Mouse (Mus musculus) hindbrain, embryonic 15.5 days (tissue): ENCODE results near the gene Sec11a. TPM values are rescaled to one million over a fixed set of nuclear protein-coding genes. Genes with fewer than 3 reads are reported as not detected.

Experiments used
- ATAC-seq: fragments of 200-750 bp; cut with Nextera tagmentation; 2 replicates; pipeline ENCODE4 v1.8.0; 2017; ENCODE audit warnings: low read depth, moderate number of reproducible peaks, moderate TSS enrichment; ENCODE audit not compliant: low FRiP score
- H3K27ac ChIP-seq: fragments of 300-500 bp; sonication (generic); replicated peaks from 2 replicates; pipeline ENCODE4 v1.5.1; 2015; ENCODE audit warnings: mild to moderate bottlenecking, inconsistent platforms
- H3K27me3 ChIP-seq: fragments of 300-500 bp; sonication (generic); 2 replicates; pipeline ENCODE4 v1.6.1; 2015; ENCODE audit warnings: control low read depth, inconsistent platforms
- H3K36me3 ChIP-seq: fragments of 300-500 bp; sonication (generic); 2 replicates; pipeline ENCODE4 v1.6.1; 2015; ENCODE audit warnings: control low read depth, inconsistent platforms
- H3K4me1 ChIP-seq: fragments of 300-500 bp; sonication (generic); replicated peaks from 2 replicates; pipeline ENCODE4 v1.6.1; 2015; ENCODE audit warnings: control low read depth, inconsistent platforms
- H3K4me2 ChIP-seq: fragments of 300-500 bp; sonication (generic); 2 replicates; pipeline ENCODE4 v1.6.1; 2015; ENCODE audit warnings: moderate library complexity, mild to moderate bottlenecking, inconsistent platforms
- H3K4me3 ChIP-seq: fragments of 300-500 bp; sonication (generic); 2 replicates; pipeline ENCODE4 v1.5.1; 2015; ENCODE audit warnings: mild to moderate bottlenecking, inconsistent platforms
- H3K9ac ChIP-seq: fragments of 300-500 bp; sonication (generic); 2 replicates; pipeline ENCODE4 v1.6.1; 2015; ENCODE audit warnings: inconsistent platforms
- H3K9me3 ChIP-seq: fragments of 300-500 bp; sonication (generic); 2 replicates; pipeline ENCODE4 v1.6.1; 2016; ENCODE audit warnings: control low read depth, inconsistent platforms
- WGBS: fragments of 180-500 bp; shearing (Covaris S2); methylation state at CpG from one replicate; pipeline ENCODE4 v1.1.7; 2015; 5-methylcytosine and 5-hydroxymethylcytosine counted together
- polyA plus RNA-seq: library from polyadenylated mRNA; unstranded; fragments of >200 nt; fragmentation: Nextera tagmentation; extraction: Ambion mirVana; gene quantifications from 2 replicates; pipeline ENCODE4 v1.2.1, GENCODE M21; 2015

Sec11a gene
- polyA plus RNA-seq: 138 and 163 TPM in 2 replicates

DNA sequence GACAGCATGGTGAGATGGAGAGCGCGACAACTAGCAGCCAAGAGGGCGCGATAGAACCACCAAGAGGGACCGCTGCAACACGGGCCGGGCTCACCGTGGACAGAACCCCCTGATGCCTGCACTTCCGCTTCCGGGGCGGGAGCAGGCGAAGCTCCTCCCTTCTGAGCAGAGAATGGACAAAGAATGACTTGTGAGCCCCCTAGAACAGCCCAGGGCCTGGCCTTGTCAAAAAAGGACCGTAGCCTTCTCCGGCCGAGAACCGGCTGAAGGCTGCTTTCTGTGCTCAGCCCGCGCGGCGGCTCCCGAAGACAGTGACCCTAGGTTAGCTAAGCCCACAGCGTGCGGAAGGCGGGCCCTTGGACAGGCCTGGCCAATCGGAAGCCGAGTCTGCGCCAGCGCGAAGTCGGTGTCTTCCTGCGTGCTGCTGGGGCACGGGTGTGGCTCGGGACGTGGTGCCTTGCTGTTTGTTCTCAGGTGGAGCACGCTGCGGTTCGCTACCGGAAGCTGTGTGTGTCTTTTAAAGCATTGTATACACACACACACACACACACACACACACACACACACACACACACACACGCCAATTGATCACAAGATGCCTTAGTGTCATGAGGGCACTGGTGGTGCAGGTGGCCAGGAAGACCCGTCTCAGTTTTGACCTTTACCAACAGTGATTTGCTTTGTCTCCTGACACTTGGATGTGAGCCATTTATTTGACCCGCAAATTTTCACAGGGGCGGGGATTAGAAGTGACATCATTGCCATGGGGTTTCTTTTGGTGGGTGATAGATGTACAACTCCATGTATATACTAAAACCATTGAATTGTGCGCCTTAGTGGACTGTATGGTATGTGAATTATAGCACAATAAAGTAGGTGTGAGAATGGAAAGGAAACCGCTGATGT is at the start of gene Sec11a:
TSS of gene Sec11a (minus strand) at position 336 of the 906 bp plus-strand sequence.
- peak within 1 kb of the TSS; percentile 83 for H3K4me3 ChIP-seq
- 1% methylated on average over 44 of the region's 44 CpGs for WGBS
- no peaks in the 10 kb centered on the region for H3K27me3 ChIP-seq
- peak; percentile 100 for ATAC-seq
- no peaks in the 10 kb centered on the region for H3K9me3 ChIP-seq
- peaks cover 28% of the 10 kb centered on the region for H3K4me1 ChIP-seq
- 0 out of 2 replicates have a peak, but pooled peaks cover 3% of the 10 kb centered on the region for H3K36me3 ChIP-seq
- peak within 1 kb of the TSS; percentile 98 for H3K27ac ChIP-seq
- H3K4me2 ChIP-seq: peak within 1 kb of the TSS; percentile 89
- peak within 1 kb of the TSS; percentile 82 for H3K9ac ChIP-seq

DNA sequence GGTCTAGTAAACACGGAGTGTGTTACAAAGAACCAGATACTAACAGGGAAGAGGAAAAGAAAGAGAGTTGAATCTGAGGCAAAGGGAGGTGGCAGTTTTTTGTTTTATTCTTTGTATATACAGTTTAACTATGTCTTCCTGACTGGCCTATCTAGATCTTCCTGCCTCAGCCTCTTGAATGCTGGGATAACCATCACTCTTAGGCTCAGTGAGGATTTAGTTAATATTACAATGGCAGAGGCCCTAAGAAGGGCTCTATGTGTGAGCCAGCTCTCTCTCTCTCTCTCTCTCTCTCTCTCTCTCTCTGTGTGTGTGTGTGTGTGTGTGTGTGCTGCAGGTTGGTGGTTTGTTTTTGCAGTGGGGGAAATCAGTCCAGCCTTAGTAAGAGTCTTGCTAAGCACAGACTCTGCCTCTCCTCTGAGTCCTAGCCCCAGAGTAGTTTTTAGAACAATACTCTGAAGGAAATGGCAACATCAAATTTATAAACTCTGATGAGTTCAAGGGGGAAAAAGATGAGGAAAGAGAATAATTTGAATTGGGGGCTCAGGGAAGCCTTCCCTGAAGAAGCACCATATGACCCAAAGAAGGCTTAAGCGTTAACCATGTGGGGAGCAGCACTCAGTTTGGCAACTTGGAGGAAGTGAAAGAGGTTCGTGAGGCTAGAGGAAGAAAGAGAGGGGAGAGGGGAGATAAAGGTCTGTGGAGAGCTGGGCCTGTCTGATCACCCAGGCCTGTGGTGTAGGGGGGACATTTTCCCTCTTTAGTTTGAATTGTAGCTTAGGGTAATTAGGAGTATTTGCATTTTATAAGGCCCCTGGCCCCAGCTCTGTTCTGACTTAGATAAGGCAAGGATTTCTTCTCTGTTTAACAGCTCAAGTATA is 47.9 kb upstream of the Sec11a start:
- no peak overlapping the region for H3K27ac ChIP-seq
- H3K9ac ChIP-seq: no peak overlapping the region
- H3K4me2 ChIP-seq: peak overlapping the region; percentile 91
- H3K4me1 ChIP-seq: peaks cover 38% of the 10 kb centered on the region
- 70% methylated on average over 3 of the region's 3 CpGs for WGBS
- no peaks in the 10 kb centered on the region for H3K36me3 ChIP-seq
- H3K9me3 ChIP-seq: no peaks in the 10 kb centered on the region
- H3K4me3 ChIP-seq: no peak overlapping the region
- H3K27me3 ChIP-seq: no peaks in the 10 kb centered on the region
- ATAC-seq: no peak

DNA sequence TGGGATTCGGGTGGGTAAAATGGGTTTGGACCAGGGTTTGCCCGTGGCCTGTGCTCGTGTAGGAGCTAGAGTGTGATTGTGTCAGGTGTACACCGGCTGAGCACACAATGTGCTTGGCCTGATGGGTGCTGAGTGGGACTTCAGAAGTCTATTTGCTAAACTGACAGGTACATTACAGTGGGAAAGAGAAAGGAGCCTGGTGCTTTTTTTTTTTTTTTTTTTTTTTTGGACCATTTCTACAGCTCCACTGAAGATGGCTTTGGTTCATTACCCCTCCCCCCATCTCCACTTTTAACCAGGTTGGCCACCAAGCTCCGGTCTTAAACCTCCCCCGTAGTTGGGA is 47.1 kb upstream of the Sec11a start:
- ATAC-seq: no peak
- H3K4me1 ChIP-seq: peaks cover 38% of the 10 kb centered on the region
- peak overlapping the region; percentile 78 for H3K9ac ChIP-seq
- no peaks in the 10 kb centered on the region for H3K27me3 ChIP-seq
- H3K36me3 ChIP-seq: no peaks in the 10 kb centered on the region
- WGBS: 37% methylated on average over 6 of the region's 6 CpGs
- no peaks in the 10 kb centered on the region for H3K9me3 ChIP-seq
- H3K27ac ChIP-seq: peak overlapping the region; percentile 91; the same call in 1 of the 2 replicates
- peak overlapping the region; percentile 85 for H3K4me3 ChIP-seq
- H3K4me2 ChIP-seq: peak overlapping the region; percentile 91

DNA sequence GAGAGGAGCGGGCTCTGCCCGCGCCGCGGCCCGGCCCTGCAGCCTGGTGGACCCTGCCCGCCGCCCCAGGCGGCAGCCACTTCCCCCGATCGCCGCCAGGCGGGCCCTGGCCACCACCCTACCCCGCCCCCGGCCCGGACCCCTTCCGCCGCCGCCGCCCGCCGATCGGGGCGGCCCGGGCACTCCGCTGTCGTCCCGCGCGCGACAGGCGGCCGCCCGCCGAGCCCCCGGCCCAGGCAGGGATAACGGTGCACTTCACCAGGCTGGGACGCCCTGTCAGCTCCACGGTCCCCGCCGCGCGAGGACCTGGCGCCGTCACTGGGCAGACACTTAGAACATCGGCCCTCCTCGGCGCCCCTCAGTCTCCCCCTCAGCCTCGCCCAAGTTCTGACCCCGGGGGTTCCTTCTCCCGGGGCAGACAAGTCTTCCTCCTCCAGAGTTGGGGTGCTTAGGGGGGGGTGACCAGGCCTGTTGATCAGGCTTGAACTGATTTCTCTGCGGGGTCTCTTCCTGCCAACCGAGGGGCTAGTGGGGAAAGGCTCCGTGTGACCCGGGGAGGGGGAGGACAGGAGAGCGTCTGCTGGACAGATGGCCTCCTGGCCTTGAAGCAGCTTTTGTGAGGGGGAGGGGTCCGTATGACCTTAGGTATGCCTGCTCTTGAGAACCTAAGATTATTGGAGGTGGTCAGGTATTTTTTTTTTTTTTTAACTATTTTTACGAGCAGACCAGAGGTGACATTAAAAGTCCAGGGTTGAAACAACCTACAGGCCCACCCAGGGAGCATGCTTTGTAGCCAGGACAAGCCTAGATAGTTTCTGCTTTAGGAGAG is 46.5 kb upstream of the Sec11a start:
- Histone ChIP-seq H3K36me3 (no peaks in the 10 kb centered on the region), H3K4me1 (peaks cover 38% of the 10 kb centered on the region), H3K4me3 (peak overlapping the region; percentile 85), H3K9me3 (no peaks in the 10 kb centered on the region), H3K4me2 (peak overlapping the region; percentile 91), H3K27ac (peak overlapping the region; percentile 91), H3K27me3 (no peaks in the 10 kb centered on the region), H3K9ac (peak overlapping the region; percentile 78)
- under 1% methylated on average over 32 of the region's 58 CpGs for WGBS
- peak; percentile 86 for ATAC-seq

DNA sequence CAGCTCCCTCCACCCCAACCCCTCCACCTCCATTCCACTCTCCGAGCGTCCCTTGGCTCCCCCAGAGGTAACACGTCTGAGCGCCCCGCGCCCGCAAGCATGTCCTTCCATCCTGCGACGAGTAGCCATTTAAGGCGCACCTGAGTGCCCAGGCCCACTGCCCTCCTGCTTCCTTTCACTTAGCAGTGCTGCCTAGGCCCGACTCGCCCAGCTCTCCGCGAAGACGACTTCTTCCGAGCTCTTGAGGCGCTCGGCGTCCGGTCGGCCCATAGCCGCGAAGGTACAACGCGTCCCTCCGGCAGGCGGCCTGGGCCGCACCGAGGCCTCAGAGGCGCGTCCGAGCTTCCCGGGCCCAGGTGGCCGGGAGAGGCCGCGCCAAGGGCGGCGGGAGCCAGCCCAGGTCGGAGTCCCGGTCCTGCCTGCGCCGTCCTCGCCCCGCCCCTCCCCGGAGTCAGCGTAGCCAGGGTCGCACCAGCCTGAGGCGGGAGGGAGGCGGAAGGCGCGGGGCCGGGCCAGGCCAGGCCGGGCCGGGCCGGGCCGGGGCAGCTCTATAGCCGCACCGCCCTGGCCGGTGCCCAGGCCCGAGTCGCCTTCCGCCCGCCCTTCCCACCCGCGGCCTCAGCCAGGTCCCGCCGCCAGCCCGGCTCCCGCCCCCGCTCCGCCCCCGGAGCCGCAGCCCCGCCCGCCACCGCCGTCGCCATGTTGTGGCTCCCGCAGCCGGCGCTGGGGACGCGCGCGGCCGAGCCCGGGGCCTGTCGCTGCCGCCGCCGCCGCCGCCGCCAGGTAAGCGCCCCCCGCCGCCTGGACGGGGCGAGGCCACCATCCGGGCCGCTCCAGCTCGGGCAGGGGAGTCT is 45.6 kb upstream of the Sec11a start, which contains the start of gene Zfp592:
TSS of gene Zfp592 (plus strand) at position 702 of the 854 bp plus-strand sequence.
- Histone ChIP-seq H3K4me2 (peak within 1 kb of the TSS; percentile 91), H3K9ac (peak within 1 kb of the TSS; percentile 78), H3K27ac (peak within 1 kb of the TSS; percentile 91), H3K9me3 (no peaks in the 10 kb centered on the region), H3K4me3 (peak within 1 kb of the TSS; percentile 85), H3K36me3 (no peaks in the 10 kb centered on the region), H3K27me3 (no peaks in the 10 kb centered on the region), H3K4me1 (peaks cover 38% of the 10 kb centered on the region)
- under 1% methylated on average over 38 of the region's 102 CpGs for WGBS
- ATAC-seq: peak; percentile 93

DNA sequence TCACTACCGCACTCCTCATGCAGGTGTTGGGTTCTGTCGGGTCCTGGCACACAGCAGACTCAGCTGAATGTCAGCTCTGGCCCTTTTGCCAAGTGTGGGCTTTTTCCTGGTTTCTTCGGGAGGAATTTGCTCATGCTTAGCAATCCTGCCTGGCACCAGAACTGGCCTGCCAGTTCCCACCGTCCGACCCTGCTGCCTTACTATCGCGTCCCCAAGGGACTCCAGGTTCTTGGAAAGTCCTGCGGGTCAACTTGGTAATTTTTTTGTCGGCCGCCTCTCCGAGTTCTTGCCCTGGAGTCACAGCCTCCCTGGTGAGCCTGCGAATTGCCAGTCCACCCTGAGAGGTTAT is 45.0 kb upstream of the Sec11a start:
- Histone ChIP-seq H3K27me3 (no peaks in the 10 kb centered on the region), H3K9me3 (no peaks in the 10 kb centered on the region), H3K36me3 (no peaks in the 10 kb centered on the region), H3K4me2 (peak overlapping the region; percentile 91), H3K27ac (peak overlapping the region; percentile 91), H3K9ac (peak overlapping the region; percentile 78), H3K4me3 (peak overlapping the region; percentile 85), H3K4me1 (peaks cover 36% of the 10 kb centered on the region)
- WGBS: 3% methylated on average over 12 of the region's 12 CpGs
- no peak for ATAC-seq

DNA sequence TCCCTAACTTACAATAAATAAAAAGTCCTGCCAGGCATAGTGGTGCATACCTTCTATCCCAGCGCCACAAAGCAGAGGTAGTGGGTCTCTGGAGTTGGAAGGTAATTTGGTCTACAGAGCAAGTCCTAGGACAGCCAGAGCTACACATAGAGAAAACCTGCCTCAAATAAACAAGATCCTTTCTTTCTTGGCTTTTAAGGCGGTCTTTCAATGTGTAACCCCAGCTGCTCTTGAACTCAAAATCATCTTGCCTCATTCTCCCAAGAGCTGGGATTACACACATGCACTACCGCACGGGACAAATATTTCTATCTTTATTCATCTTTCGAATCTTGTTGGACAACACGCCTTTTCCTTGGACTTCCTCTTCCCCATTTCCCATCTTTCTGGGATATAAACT is 44.5 kb upstream of the Sec11a start:
- H3K4me3 ChIP-seq: peak overlapping the region; percentile 85
- WGBS: 87% methylated on average over 6 of the region's 6 CpGs
- H3K4me1 ChIP-seq: peaks cover 36% of the 10 kb centered on the region
- peak overlapping the region; percentile 91 for H3K4me2 ChIP-seq
- peak overlapping the region; percentile 91 for H3K27ac ChIP-seq
- H3K9ac ChIP-seq: peak overlapping the region; percentile 78
- no peak for ATAC-seq
- no peaks in the 10 kb centered on the region for H3K9me3 ChIP-seq
- no peaks in the 10 kb centered on the region for H3K36me3 ChIP-seq
- H3K27me3 ChIP-seq: no peaks in the 10 kb centered on the region

DNA sequence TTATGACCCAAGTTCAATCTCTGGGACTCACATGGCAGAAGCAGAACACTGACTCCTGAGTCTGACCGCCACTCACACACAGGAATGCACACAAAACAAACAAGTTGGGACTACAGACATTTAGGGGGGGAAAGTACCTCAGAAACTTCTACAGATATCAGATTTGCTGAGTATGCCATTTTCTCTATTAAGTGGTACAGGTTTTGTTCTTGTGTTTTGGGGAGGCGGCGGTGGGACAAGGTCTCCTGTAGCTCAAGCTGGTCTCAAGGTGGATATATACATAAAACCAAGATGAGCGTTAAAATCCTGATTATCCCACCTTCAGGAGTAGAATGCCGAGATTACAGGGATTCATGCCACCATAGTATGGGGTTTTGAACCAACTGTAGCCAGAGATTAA is 44.0 kb upstream of the Sec11a start:
- Histone ChIP-seq H3K4me3 (no peak overlapping the region), H3K4me2 (peak overlapping the region; percentile 91), H3K27ac (no peak overlapping the region), H3K4me1 (peaks cover 36% of the 10 kb centered on the region), H3K9me3 (no peaks in the 10 kb centered on the region), H3K27me3 (no peaks in the 10 kb centered on the region), H3K36me3 (no peaks in the 10 kb centered on the region), H3K9ac (no peak overlapping the region)
- whole genome bisulfite sequencing: 95% methylated on average over 5 of the region's 5 CpGs
- no peak for ATAC-seq

DNA sequence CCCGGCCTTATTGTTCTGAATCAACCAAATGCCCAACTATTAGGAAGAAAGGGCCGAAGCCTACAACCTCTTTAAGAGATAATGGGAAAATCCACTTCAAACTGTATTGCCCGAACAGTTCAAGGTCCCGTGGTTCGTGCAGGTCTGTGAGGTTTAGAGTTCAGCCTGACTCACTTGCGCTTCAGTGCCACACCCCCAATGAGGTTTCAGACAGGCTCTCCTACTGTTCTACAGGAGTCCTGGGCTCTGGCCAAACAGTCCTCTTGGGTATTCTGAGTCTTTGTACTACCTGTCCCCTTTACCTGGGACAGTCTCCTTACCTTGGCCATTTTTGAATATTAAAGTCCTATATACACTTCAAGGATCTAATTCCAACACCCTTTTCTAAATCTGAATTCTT is 42.7 kb upstream of the Sec11a start:
- Histone ChIP-seq H3K4me3 (no peak overlapping the region), H3K27ac (no peak overlapping the region), H3K36me3 (no peaks in the 10 kb centered on the region), H3K4me1 (peaks cover 26% of the 10 kb centered on the region), H3K9me3 (no peaks in the 10 kb centered on the region), H3K9ac (no peak overlapping the region), H3K4me2 (no peak overlapping the region), H3K27me3 (no peaks in the 10 kb centered on the region)
- 94% methylated on average over 6 of the region's 6 CpGs for WGBS
- ATAC-seq: no peak

DNA sequence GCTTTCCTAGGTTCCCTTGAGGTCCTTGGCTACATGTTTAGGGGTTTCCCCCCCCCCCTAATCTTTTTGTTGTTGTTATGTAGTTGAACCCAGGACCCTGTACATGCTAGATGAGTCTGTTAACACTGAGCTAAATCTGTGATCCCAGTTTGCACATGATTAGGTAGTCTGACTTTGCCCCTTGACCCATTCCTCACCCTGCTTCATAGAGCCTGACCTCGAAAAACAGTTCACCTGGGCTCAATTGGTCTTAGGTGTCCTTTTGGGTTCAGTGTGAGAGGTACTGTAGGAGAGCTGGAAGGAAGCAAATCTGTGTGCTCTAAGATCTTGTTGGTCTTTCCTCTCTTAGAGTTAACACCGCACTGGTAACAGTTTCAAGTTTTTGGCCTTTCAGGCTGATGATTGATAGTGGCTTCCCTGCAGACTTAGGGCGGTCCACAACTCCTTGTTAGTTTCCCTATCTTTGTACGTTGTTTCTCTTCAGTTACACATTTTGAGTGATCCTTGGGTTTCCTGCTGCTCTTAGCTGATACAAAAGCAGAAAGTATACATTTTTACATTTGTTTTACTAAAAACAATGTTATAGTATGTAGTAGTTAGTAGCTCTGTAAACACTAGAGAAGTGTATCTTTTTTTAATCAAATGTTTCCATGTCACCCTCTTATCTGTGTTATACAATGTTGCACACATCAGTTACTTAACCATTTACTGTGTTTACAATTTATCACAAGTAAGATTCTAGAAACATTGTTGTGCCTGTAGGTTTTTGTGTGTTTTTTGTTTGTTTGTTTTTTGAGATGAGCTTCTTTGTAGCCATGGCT is 40.4 kb upstream of the Sec11a start:
- no peak for ATAC-seq
- H3K4me3 ChIP-seq: no peak overlapping the region
- H3K36me3 ChIP-seq: no peaks in the 10 kb centered on the region
- no peak overlapping the region for H3K9ac ChIP-seq
- H3K9me3 ChIP-seq: no peaks in the 10 kb centered on the region
- H3K4me1 ChIP-seq: peaks cover 14% of the 10 kb centered on the region
- no peak overlapping the region for H3K4me2 ChIP-seq
- H3K27me3 ChIP-seq: no peaks in the 10 kb centered on the region
- WGBS: 79% methylated on average over 4 of the region's 4 CpGs
- H3K27ac ChIP-seq: no peak overlapping the region
